Mouse (Mus musculus) forebrain, embryonic 10.5 days (tissue): ENCODE measurements around the gene Bex6. TPM values are rescaled to one million over a fixed set of nuclear protein-coding genes. Genes with fewer than 3 reads are reported as not detected.

Source experiments
- polyA plus RNA-seq: library from polyadenylated mRNA; unstranded; fragments of >200 nt; fragmentation: Nextera tagmentation; extraction: Ambion mirVana; gene quantifications from 2 replicates; pipeline ENCODE4 v1.2.1, GENCODE M21; 2016

Bex6 gene
- polyA plus RNA-seq, 1 experiment from 2014 or later: 0.62 TPM

Other genes with a start within 250 kb of the Bex6 start
- gene Pigz, start 246.0 kb upstream of the Bex6 start, polyA plus RNA-seq: 1.0 and 1.4 TPM in 2 replicates
- 88.1 and 91.8 TPM in 2 replicates for gene 0610012G03Rik, start 231.3 kb upstream of the Bex6 start, polyA plus RNA-seq
- 143 and 146 TPM in 2 replicates for gene Ncbp2, start 231.3 kb upstream of the Bex6 start, polyA plus RNA-seq
- 19.0 and 21.0 TPM in 2 replicates for gene Senp5, start 176.5 kb upstream of the Bex6 start, polyA plus RNA-seq
- 41.0 and 41.3 TPM in 2 replicates for gene Pak2, start 100.5 kb upstream of the Bex6 start, polyA plus RNA-seq
- gene Pigx, start 80.1 kb upstream of the Bex6 start, polyA plus RNA-seq: 153 TPM in 2 replicates
- 41.0 and 44.0 TPM in 2 replicates for gene Cep19, start 80.0 kb upstream of the Bex6 start, polyA plus RNA-seq
- gene Nrros, start 14.2 kb upstream of the Bex6 start, polyA plus RNA-seq: 7.3 and 9.3 TPM in 2 replicates
- 8.3 and 9.8 TPM in 2 replicates for gene Fbxo45, start 67.3 kb downstream of the Bex6 start, polyA plus RNA-seq
- 18.0 and 19.9 TPM in 2 replicates for gene Wdr53, start 67.4 kb downstream of the Bex6 start, polyA plus RNA-seq
- gene Smco1, start 91.6 kb downstream of the Bex6 start, polyA plus RNA-seq: 0.10 TPM in 1 of 2 replicates, not detected in the other
- 33.3 and 33.9 TPM in 2 replicates for gene Rnf168, start 97.6 kb downstream of the Bex6 start, polyA plus RNA-seq
- 25.0 and 25.3 TPM in 2 replicates for gene Ubxn7, start 152.4 kb downstream of the Bex6 start, polyA plus RNA-seq
- gene Tm4sf19, start 220.7 kb downstream of the Bex6 start, polyA plus RNA-seq: not detected in 2 replicates
- 39.0 and 39.2 TPM in 2 replicates for gene Tctex1d2, start 239.9 kb downstream of the Bex6 start, polyA plus RNA-seq